Mouse (Mus musculus): ENCODE results near the gene Fut9. TPM values are rescaled to one million over a fixed set of nuclear protein-coding genes. Genes with fewer than 3 reads are reported as not detected.
A peak's percentile ranks its signal among the peaks of the same experiment; 100 is the strongest.

The Fut9 gene
- polyA plus RNA-seq (2014; fragmentation: Nextera tagmentation; extraction: Ambion mirVana): 30.1 and 42.1 TPM in 2 replicates

DNA sequence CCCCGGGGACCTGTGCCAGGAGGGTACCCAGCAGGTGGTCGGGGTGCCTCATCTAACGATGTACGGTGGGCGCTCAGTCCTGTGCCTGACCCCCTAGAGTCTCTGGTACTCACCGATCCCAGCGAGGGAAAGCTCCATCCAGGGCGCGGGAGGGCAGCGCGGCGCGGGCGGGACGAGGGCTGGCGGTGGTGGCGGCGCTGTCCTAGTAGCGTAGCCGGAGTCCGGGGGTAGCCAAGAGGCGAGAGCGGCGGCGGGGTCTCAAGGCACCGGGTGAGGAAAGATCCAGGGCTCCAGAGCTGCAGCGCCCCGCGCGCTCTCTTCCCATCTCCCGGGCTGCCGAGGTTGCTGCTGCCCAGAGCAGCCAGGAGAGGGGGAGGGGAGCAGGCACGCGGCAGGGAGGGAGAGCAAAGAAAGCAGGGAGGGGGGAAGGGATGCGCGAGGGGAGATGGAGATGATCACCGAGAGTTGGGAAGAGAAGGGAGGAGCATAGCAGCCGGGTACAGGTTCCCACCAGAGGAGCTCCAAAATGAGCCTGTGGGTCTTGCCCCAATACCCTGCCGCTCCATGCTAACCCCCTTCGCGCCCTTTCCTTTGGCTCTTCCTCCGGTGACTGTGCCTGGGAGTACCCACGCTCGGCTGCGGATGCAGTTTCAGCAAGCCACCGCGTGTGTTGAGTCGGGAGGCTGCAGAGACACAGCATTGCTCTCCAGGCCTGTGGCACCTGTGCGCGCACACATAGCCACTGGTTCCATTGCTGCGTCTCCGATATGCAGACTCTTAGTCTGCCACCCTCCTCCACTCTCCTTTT, at the start of gene Fut9:
TSS of gene Fut9 (minus strand) at position 769 of the 808 bp plus-strand sequence.
- no peaks in the 10 kb centered on the region for H3K36me3 ChIP-seq (ENCODE audit: control insufficient read depth, insufficient read depth, low read length)
- H3K9me3 ChIP-seq (ENCODE audit: control insufficient read depth, low read length): no peaks in the 10 kb centered on the region
- under 1% methylated on average over 51 of the region's 52 CpGs for WGBS
- H3K4me2 ChIP-seq (ENCODE audit: low read depth, low read length): peak within 1 kb of the TSS; percentile 45
- H3K9ac ChIP-seq (replicated peaks; ENCODE audit: low read depth, low read length): peak within 1 kb of the TSS; percentile 84
- H3K4me1 ChIP-seq (ENCODE audit: control insufficient read depth, insufficient read depth, low read length): peaks cover 4% of the 10 kb centered on the region; the same call in 1 of the 2 replicates
- H3K4me3 ChIP-seq (ENCODE audit: low read depth, low read length): peak within 1 kb of the TSS; percentile 71
- ATAC-seq (ENCODE audit: low read depth): peak; percentile 96
- H3K27ac ChIP-seq (ENCODE audit: low read depth, low read length): peak within 1 kb of the TSS; percentile 88
- H3K27me3 ChIP-seq (ENCODE audit: control insufficient read depth, insufficient read depth, low read length): no peaks in the 10 kb centered on the region

DNA sequence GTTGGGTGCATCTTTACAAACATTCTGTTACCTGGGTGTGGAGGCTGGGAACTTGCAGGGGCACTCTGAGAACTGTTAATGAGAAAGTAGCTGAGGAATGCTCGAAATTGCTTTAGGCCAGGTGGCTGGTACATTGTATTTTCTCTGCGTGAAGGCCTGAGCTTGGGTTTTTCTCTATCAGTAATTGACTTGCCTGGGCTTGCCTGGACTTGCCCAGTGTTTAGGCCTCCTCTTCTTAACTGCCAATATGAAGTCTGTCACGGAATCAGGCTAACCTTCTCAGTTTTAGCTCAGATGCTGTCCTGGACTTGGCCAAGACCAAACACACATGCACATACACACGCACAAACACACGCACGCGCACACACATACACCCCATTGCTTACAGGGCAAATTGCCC, 15.7 kb upstream of the Fut9 start:
- 92% methylated on average over 7 of the region's 7 CpGs for WGBS
- Histone ChIP-seq H3K4me1 (ENCODE audit: control insufficient read depth, insufficient read depth, low read length) (no peaks in the 10 kb centered on the region), H3K4me3 (ENCODE audit: low read depth, low read length) (no peak overlapping the region), H3K9ac (replicated peaks; ENCODE audit: low read depth, low read length) (no peak overlapping the region), H3K36me3 (ENCODE audit: control insufficient read depth, insufficient read depth, low read length) (no peaks in the 10 kb centered on the region), H3K27me3 (ENCODE audit: control insufficient read depth, insufficient read depth, low read length) (no peaks in the 10 kb centered on the region), H3K9me3 (ENCODE audit: control insufficient read depth, low read length) (no peaks in the 10 kb centered on the region), H3K4me2 (ENCODE audit: low read depth, low read length) (no peak overlapping the region), H3K27ac (ENCODE audit: low read depth, low read length) (no peak overlapping the region)
- no peak for ATAC-seq (ENCODE audit: low read depth)

DNA sequence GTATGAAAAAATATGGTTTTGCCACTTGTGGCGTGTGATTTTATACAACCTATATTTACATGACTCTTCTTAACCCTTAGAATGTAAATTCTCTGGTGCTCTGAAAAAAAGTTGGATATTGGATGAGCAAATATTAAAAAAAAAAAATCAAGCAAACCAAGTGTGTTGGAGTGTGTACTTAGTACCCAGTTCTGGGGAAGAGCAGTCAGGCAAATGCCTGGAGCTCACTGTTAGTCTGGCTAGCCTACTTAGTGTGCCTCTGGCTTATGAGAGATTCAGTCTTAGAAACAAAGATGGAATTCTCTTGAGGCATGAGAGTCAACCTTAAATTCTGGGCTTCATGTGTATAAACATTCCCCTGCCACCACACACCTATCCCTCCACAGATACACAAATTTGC, 13.3 kb upstream of the Fut9 start:
- H3K9me3 ChIP-seq (ENCODE audit: control insufficient read depth, low read length): no peaks in the 10 kb centered on the region
- H3K27me3 ChIP-seq (ENCODE audit: control insufficient read depth, insufficient read depth, low read length): no peaks in the 10 kb centered on the region
- H3K36me3 ChIP-seq (ENCODE audit: control insufficient read depth, insufficient read depth, low read length): no peaks in the 10 kb centered on the region
- H3K4me3 ChIP-seq (ENCODE audit: low read depth, low read length): no peak overlapping the region
- H3K9ac ChIP-seq (replicated peaks; ENCODE audit: low read depth, low read length): no peak overlapping the region
- WGBS: 93% methylated on average over 1 of the region's 1 CpGs
- no peak for ATAC-seq (ENCODE audit: low read depth)
- H3K27ac ChIP-seq (ENCODE audit: low read depth, low read length): no peak overlapping the region
- H3K4me1 ChIP-seq (ENCODE audit: control insufficient read depth, insufficient read depth, low read length): no peaks in the 10 kb centered on the region
- no peak overlapping the region for H3K4me2 ChIP-seq (ENCODE audit: low read depth, low read length)

DNA sequence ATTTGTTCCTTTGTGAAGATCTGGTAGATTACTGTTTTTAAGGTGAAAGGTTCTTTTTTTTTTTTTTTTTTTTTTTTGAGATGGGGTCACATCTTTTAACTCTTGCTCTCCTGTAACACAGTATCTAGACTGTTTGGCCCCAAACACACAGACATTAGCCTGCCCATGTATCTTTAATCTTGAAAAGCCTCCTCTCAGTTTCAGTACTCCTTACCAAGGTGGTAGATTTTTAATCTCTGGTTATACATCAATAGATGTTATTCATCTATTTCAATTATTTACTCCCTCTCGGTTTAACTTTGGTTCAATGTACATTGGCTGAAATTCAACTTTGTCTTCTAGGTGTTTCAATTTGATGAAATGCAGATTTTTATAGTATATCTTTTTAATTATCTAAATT, 10.0 kb upstream of the Fut9 start:
- H3K4me1 ChIP-seq (ENCODE audit: control insufficient read depth, insufficient read depth, low read length): no peaks in the 10 kb centered on the region
- ATAC-seq (ENCODE audit: low read depth): no peak
- no peaks in the 10 kb centered on the region for H3K9me3 ChIP-seq (ENCODE audit: control insufficient read depth, low read length)
- WGBS: 96% methylated on average over 1 of the region's 1 CpGs
- no peak overlapping the region for H3K9ac ChIP-seq (replicated peaks; ENCODE audit: low read depth, low read length)
- H3K4me2 ChIP-seq (ENCODE audit: low read depth, low read length): no peak overlapping the region
- H3K27ac ChIP-seq (ENCODE audit: low read depth, low read length): no peak overlapping the region
- H3K36me3 ChIP-seq (ENCODE audit: control insufficient read depth, insufficient read depth, low read length): no peaks in the 10 kb centered on the region
- no peak overlapping the region for H3K4me3 ChIP-seq (ENCODE audit: low read depth, low read length)
- H3K27me3 ChIP-seq (ENCODE audit: control insufficient read depth, insufficient read depth, low read length): no peaks in the 10 kb centered on the region

DNA sequence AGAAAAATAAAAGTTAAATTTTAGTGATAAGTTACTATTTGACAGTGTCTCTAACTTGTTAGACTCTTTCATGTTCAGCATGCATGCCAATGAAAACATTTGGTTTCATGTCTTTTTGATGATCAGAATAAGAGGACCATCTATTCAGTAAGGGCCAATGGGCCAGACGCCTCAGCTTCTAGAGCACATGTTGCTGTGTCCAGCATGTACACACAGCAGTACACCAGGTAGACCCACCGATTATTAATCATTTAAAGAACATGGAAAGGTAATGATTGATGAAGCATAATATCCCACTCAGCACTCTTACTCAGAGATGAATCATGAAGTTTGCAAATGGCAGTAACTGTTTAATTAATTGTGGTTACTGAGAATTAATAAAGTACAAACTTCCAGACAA, 1.7 kb upstream of the Fut9 start:
- H3K9ac ChIP-seq (replicated peaks; ENCODE audit: low read depth, low read length): no peak overlapping the region
- H3K27me3 ChIP-seq (ENCODE audit: control insufficient read depth, insufficient read depth, low read length): no peaks in the 10 kb centered on the region
- no peak for ATAC-seq (ENCODE audit: low read depth)
- H3K4me1 ChIP-seq (ENCODE audit: control insufficient read depth, insufficient read depth, low read length): peaks cover 4% of the 10 kb centered on the region; the same call in 1 of the 2 replicates
- no peak overlapping the region for H3K4me3 ChIP-seq (ENCODE audit: low read depth, low read length)
- no peak overlapping the region for H3K4me2 ChIP-seq (ENCODE audit: low read depth, low read length)
- H3K27ac ChIP-seq (ENCODE audit: low read depth, low read length): no peak overlapping the region
- H3K9me3 ChIP-seq (ENCODE audit: control insufficient read depth, low read length): no peaks in the 10 kb centered on the region
- no peaks in the 10 kb centered on the region for H3K36me3 ChIP-seq (ENCODE audit: control insufficient read depth, insufficient read depth, low read length)
- 91% methylated on average over 2 of the region's 2 CpGs for WGBS

DNA sequence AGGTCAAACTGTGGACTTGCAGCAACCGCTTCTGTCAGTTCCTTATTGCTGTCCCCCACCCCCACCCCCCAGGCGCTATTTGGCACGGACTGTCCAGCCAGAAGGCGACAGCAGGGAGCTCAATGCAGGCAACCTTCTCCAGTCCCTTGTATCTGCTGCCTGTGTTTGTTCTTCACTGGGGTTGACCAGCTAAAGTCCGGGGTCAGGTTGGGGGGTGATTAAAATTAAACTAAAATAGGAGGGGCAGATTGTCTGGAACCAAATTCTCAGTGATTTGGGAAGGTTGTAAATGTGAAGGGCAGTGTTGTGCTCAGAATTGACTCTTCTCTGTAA, 206 bp upstream of the Fut9 start:
- peaks cover 4% of the 10 kb centered on the region; the same call in 1 of the 2 replicates for H3K4me1 ChIP-seq (ENCODE audit: control insufficient read depth, insufficient read depth, low read length)
- H3K27ac ChIP-seq (ENCODE audit: low read depth, low read length): peak overlapping the region; percentile 88
- H3K9me3 ChIP-seq (ENCODE audit: control insufficient read depth, low read length): no peaks in the 10 kb centered on the region
- peak overlapping the region; percentile 84 for H3K9ac ChIP-seq (replicated peaks; ENCODE audit: low read depth, low read length)
- no peaks in the 10 kb centered on the region for H3K27me3 ChIP-seq (ENCODE audit: control insufficient read depth, insufficient read depth, low read length)
- peak; percentile 47; the same call in 1 of the 2 replicates for ATAC-seq (ENCODE audit: low read depth)
- H3K4me2 ChIP-seq (ENCODE audit: low read depth, low read length): peak overlapping the region; percentile 45
- no peaks in the 10 kb centered on the region for H3K36me3 ChIP-seq (ENCODE audit: control insufficient read depth, insufficient read depth, low read length)
- 2% methylated on average over 5 of the region's 5 CpGs for WGBS
- H3K4me3 ChIP-seq (ENCODE audit: low read depth, low read length): peak overlapping the region; percentile 71

DNA sequence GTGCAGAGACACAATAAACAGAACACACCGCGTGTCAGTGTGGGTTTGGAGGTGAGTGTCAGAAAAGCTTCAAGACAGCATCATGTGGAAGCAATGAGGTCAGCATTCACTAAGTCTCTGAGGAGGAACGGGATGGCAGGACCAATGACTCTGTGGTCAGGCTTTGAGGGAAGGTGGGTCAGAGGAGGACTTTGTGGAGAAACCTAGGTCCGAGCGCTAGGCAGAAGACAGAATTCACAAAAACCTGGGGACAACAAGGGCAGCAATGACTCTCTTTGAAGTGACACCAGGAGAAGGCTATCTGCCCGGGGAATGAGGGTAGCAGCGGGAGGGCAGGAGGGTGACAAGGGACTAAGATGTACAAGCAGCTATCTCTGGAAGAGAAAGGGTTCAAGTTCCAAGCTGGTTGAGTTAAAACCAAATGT, 981 bp downstream of the Fut9 start:
- Histone ChIP-seq H3K36me3 (ENCODE audit: control insufficient read depth, insufficient read depth, low read length) (no peaks in the 10 kb centered on the region), H3K9ac (replicated peaks; ENCODE audit: low read depth, low read length) (peak overlapping the region; percentile 84), H3K27me3 (ENCODE audit: control insufficient read depth, insufficient read depth, low read length) (no peaks in the 10 kb centered on the region), H3K4me3 (ENCODE audit: low read depth, low read length) (peak overlapping the region; percentile 71), H3K9me3 (ENCODE audit: control insufficient read depth, low read length) (no peaks in the 10 kb centered on the region), H3K4me1 (ENCODE audit: control insufficient read depth, insufficient read depth, low read length) (peaks cover 4% of the 10 kb centered on the region; the same call in 1 of the 2 replicates), H3K4me2 (ENCODE audit: low read depth, low read length) (peak overlapping the region; percentile 45), H3K27ac (ENCODE audit: low read depth, low read length) (peak overlapping the region; percentile 88)
- 1% methylated on average over 7 of the region's 7 CpGs for WGBS
- peak; percentile 11; the same call in 1 of the 2 replicates for ATAC-seq (ENCODE audit: low read depth)

DNA sequence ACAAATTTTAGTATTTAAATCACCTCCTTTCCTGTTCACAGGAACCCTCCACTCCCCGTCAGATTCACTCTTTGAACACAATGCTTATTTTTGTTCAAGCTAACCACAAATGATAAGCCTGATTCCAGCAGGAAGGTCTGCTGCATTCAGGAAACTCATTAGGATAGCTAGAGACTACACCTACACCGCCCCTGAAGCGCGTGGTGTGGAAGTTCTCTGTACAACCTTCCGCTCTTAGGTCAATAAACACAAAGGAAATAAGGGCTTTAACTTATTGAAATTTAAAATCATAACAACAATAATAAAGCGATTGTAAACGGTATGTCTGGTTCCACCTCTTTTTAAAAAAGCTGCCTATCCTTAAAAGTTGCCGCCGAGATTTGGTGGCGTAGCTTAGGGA, 1.6 kb downstream of the Fut9 start:
- Histone ChIP-seq H3K27ac (ENCODE audit: low read depth, low read length) (no peak overlapping the region), H3K27me3 (ENCODE audit: control insufficient read depth, insufficient read depth, low read length) (no peaks in the 10 kb centered on the region), H3K4me1 (ENCODE audit: control insufficient read depth, insufficient read depth, low read length) (peaks cover 4% of the 10 kb centered on the region; the same call in 1 of the 2 replicates), H3K9me3 (ENCODE audit: control insufficient read depth, low read length) (no peaks in the 10 kb centered on the region), H3K4me2 (ENCODE audit: low read depth, low read length) (peak overlapping the region; percentile 45), H3K4me3 (ENCODE audit: low read depth, low read length) (peak overlapping the region; percentile 71), H3K36me3 (ENCODE audit: control insufficient read depth, insufficient read depth, low read length) (no peaks in the 10 kb centered on the region), H3K9ac (replicated peaks; ENCODE audit: low read depth, low read length) (peak overlapping the region; percentile 32; the same call in 1 of the 2 replicates)
- 17% methylated on average over 10 of the region's 10 CpGs for WGBS
- no peak for ATAC-seq (ENCODE audit: low read depth)

DNA sequence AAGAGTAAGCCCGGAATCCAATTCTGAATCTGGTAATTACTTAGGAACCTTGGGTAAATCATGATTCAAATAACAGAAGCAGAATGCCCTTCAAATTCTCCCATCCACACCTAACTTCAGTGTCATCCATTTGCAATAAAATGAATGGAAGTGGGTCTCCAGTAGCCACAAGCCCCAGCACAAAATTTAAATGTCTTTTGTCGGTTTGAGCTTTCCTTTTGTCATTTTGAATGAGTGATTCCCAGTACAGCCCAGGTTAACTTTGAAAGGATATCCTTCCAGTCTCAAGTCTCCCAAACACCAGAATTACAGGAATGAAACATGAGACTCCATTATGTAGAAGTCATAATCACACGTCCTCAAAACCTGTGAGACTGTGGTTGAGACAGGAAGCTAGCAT, 3.9 kb downstream of the Fut9 start:
- WGBS: 45% methylated on average over 3 of the region's 3 CpGs
- H3K4me3 ChIP-seq (ENCODE audit: low read depth, low read length): no peak overlapping the region
- peak overlapping the region; percentile 21; the same call in 1 of the 2 replicates for H3K4me2 ChIP-seq (ENCODE audit: low read depth, low read length)
- H3K27me3 ChIP-seq (ENCODE audit: control insufficient read depth, insufficient read depth, low read length): no peaks in the 10 kb centered on the region
- no peaks in the 10 kb centered on the region for H3K9me3 ChIP-seq (ENCODE audit: control insufficient read depth, low read length)
- H3K36me3 ChIP-seq (ENCODE audit: control insufficient read depth, insufficient read depth, low read length): no peaks in the 10 kb centered on the region
- ATAC-seq (ENCODE audit: low read depth): no peak
- no peak overlapping the region for H3K27ac ChIP-seq (ENCODE audit: low read depth, low read length)
- H3K4me1 ChIP-seq (ENCODE audit: control insufficient read depth, insufficient read depth, low read length): peaks cover 4% of the 10 kb centered on the region; the same call in 1 of the 2 replicates
- no peak overlapping the region for H3K9ac ChIP-seq (replicated peaks; ENCODE audit: low read depth, low read length)

Data from neural tube, embryonic 14.5 days (tissue).